Mouse (Mus musculus) megakaryocyte progenitor cell, adult 5-6 weeks (primary cell): ENCODE data around the gene Gemin7. TPM values are rescaled to one million over a fixed set of nuclear protein-coding genes. Genes with fewer than 3 reads are reported as not detected.

Source experiments
- ATAC-seq: replicated peaks from 2 replicates; pipeline ENCODE4 v1.8.0; 2016; ENCODE audit warnings: mild to moderate bottlenecking, moderate TSS enrichment, inconsistent platforms; ENCODE audit not compliant: poor library complexity
- total RNA-seq, 2 experiments: library from RNA; stranded (forward) in 1 of 2; stranded (reverse) in 1 of 2; fragments of 157-497, 149-512 nt in 1 of 2; fragments of 200-1000 nt in 1 of 2; gene quantifications; 2 replicates each; pipeline versions ENCODE4 v1.2.3 to v1.2.4; 2015 to 2017

Gemin7 gene
- total RNA-seq, 2 experiments from 2014 or later, result 33.5 to 73.4 TPM

DNA sequence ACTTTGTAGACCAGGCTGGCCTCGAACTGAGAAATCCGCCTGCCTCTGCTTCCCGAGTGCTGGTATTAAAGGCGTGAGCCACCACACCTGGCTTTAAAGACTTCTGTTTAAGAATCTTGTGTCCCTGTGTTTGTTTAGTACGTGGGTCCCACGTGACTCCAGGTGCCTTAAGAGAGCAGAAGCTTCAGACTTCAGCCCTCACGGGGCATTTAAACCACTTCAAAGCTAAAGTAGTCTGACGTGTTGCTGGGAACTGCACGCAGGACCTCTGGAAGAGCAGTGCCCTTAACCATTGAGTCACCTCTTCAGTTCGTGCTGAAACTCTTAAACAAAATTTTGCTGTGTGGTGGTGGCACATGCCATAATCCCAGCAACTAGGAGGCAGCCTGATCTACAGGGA is 28.0 kb downstream of the Gemin7 start:
- no peak for ATAC-seq

DNA sequence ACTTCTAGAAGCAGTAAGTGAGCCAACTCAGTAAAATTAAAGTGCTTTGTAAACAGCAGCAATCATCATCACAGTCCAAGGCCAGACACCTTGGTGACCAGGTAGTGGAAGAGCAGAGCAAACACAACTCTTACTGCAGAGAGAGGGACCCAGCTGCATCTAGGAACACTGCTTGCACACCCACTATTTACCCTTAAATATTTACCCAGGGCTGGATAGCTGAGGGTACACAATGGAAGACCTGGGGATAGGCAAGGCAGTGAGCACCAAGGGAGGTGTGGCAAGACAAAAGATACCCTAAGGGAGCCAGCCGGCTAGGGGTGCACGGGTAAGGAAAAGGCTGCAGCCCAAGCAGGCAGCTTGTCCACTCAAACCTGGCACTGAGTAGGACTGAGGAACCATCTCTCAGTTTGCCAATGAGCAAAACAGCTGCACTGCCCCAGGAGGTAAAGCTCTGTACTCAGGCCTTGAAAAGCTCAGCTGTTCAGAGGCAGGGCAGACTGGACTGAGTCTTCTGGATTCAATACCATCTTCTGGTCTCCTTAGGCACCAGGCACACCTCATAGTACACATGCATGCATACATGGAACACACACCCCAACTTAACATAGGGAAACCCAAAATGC is 29.9 kb downstream of the Gemin7 start:
- no peak for ATAC-seq

DNA sequence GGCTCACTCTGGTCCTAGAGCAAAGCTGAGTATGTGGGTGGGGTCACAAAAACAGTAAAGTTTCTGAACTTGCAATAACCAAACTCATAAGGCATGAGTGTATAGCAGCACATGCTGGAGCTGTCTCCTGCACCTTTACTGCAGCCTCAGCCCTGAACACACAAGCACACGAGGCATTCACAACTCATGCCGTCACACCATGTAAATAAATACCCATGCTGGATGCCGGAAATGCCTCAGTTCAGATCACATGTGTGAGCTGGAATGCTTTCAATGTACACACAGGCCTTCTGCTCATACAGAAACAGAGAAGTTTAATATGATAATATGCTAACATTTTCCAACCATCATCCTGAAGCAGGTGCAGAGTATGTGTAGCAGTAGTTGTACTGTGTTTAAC is 31.4 kb downstream of the Gemin7 start:
- ATAC-seq, result no peak

DNA sequence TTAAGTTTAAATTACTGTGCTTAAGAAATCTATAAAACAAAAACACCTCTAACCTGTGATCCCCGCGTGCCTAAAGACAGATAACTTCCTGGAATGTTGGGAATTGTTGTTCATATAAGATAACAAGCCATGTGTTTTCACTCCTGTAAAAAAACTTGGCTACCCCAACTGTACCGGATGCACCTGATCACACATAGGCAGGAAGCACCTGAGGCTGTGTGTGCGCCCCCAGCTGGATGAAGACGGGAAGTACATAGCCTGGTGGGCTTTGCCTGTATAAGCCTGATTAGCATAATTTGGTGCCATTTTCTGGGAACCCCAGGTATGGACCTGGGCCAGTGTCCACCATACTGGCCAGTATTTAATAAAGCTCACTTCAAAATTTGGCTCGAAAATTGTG is 33.8 kb downstream of the Gemin7 start:
- peak; percentile 81 for ATAC-seq

DNA sequence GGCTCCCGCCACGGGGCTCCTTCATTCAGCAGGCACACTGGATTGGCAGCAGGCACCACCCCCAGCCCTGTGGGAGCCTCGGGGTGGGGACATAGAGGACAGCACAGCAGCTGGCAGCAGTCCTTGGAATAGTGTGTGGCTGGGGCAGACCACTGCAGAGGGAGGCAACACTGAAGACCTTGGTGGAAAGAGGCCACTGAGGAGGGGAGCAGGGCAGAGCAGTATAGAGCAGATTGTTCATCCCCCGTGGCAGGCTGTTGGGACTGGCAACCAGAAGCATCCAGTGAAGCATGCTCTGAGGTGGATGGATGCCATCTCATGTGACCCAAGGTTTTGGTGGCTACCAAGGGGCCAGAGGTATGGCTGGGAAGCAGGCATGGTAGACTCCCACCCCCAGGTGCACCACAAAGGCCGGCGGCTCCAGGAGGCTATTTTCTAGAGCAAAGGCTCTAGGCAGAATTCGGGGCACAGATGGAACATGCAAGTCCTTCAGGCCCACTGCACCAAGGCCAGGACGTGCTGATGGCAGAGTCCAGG is 35.2 kb downstream of the Gemin7 start:
- ATAC-seq, result no peak

DNA sequence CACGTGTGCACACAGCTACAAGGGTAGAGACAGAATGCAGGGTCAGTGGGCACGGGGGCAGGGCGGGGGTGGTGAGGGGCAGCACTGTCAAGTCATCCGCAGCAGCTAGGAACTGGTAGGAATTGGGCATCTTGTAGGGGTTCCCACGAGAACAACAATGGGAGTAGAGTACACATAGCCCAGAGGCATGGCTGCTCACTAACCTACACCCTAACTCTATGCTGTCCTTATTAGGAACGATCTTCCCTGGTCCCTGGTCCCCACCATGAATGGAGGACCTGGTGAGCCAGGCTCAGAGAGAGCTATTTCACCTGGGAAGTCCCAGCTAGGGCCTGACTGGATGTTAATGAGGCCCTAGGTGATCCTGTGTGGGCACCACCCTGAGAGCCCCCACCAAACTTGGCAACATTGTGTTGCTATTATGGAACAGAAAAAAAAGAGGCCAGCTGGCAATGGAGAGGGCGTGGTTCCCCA is 35.7 kb downstream of the Gemin7 start:
- no peak for ATAC-seq

DNA sequence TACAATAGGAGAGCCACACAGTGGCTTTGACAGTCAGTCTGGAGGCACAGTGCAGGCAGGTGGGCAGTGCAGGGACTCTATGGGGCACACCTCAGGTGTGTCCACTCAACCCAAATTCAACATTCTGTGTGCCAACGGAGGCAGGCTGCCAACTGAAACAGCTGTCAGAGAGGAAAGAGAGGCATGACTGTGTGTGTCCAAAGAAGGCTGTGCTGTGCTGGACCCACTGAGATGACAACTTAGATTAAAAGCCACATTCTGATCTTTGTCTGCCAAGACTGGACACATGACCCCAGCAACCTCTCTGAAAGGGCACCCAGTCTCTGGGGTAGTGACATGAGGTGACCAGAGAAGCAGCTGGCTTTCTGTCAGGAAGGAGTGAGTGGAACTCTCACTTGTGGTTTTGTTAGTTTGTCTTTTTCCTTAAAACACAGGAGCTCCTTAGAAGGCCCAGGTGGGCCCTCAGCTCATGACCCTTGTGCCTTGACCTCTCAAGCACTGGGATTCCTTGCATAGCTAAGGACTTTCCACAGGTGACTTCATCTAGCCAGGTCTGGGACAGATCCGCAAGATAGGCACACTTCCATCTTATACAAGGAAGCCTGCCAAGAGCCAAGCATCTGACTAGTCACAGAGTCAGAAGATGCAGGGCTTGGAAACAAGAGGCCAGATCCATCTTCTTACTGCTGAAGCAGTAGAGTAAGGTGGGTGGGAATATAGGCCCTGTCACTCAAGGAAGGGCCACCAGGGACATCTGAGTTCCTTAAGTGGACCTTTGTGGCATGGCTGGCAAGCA is 36.4 kb downstream of the Gemin7 start:
- ATAC-seq, result no peak

DNA sequence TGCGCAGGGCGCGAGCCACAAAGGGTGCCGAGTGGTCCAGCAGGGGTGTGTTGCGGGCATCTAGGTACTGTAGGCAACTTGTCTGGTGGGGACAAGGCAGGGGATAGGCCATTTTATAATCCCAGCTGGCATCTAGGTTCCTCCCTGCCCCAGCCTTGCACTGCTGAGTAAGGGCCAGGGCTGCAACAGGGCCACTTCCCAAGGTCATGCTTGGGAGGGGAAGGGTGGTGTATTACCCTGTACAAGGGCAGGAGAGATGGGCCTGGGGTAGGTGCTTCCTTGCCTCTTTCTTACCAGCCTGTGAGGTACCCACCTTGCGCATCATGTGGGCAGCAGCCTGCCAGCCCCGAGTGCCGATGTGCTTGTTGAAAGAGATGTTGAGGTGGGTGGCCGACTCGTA is 42.7 kb downstream of the Gemin7 start:
- ATAC-seq, result no peak

DNA sequence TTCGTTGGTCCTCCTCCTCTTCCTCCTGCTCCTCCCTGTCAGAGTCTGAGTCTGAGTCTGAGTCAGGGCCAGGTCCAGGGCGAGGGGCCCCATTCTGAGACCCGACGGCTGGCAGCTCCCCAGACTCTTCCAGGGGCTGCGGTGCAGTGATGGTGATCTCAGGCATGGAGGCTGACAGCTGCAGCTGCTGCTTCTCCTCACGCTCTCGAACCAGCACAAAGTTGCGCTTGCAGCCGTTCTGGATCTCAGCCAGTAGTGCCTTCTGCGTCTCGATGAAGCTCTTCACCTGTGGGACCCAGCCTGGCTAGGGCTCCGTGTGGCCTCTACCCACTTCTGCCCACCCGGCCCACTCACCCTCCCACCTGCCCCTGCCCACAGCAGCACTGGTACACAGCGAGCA is 45.2 kb downstream of the Gemin7 start:
- no peak for ATAC-seq

DNA sequence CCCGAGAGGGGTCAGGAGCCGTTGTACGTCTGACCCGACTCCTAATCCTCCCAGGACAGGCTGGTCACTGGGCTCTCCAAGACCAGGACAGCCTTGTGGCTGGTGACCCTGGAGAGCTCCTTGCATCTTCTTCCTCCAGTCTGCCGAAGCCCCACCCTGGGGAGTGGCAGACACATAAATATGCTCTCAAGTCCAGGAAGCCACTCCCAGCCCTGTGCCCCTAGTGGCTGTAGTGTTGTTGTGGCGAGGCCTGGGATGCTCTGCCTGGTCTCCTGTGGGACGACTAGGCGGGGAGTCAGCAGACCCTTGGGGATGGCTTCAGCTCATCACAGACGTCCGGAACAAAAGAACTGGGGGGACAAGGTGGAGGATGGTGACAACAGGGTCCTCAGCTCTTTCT is 46.3 kb downstream of the Gemin7 start:
- peak; percentile 81 for ATAC-seq

DNA sequence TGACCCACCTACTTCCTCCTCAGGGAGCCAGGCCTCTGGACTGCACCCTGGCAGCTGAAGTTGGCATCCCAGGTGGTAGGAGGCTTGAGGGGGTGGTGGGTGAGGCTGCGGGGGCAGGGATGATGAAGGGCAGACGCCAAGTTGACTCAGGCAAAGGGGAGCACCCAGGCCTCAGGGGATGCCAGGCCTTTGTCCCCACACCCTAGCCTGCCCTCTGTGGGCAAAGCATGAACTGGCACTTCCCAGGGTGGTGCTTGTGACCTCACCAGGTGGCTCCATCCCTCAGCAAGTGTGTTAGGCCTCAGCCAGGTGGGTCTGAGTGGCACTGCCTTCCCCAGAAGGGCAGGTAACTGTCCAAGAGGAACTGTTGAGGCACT is 52.3 kb downstream of the Gemin7 start:
- ATAC-seq, result 0 out of 2 replicates have a peak, but pooled peaks have one; percentile 9

DNA sequence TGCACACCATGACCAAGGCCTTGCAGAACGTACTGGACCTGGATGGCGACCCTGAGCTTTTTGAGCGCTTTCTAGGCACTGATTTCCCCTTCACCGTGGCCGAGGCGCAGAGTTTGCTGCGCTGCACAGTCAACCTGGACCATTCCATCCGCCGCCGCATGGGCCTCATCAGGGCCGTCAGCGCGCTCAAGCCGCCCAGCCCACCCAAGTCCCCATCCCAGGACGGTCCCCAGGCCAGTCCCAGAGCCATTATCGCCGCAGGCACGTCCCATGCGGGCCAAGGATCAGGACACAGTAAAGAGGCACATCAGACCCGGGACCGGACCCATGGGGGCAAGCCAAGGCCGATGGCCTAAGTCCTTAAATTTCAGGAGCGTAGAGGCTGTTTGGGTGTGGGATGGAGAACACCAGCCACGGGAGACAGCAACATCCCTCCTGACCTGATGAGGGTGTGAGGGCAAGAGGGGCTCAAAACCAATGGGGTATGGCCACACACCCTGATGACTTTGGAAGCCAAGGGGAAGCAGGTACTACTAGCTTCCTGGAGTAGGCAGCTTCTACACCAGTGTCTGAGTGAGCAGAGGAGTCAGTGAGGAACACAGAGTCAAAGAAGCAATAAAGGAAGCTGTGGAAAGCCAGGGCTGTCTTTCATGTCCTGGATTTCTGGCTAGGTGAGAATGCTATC is 52.8 kb downstream of the Gemin7 start:
- no peak for ATAC-seq

DNA sequence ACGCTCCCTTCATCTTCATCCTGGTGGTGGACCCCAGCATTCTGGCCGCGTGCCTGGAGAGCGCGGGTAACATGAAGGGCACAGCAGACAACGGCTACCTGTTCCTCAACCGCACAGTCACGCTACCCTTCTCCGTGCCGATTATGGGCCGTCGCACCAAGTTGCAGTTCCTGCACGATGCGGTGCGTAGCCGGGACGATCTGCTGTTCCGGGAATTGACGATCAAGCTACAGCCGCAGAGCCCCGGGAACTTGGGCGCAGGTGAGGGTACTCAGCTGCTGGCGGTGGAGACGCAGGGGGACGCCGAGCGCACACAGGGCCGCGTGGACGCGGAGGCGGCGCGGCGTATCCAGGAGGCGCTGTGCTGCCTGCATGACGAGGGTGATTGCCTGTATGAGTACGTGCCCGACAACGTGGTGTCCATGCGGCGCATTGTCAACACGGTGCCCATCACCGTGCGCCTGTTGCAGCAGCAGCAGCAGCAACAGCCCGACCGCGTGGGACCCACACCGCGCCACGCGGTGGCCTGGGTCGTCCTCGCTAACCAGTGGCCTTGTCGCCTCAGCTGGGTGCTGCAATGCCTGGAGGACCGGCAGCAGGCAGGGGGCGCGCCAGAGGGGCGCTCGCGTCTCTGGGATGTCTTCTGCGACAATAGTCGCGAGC is 53.5 kb downstream of the Gemin7 start:
- ATAC-seq, result peak; percentile 52

DNA sequence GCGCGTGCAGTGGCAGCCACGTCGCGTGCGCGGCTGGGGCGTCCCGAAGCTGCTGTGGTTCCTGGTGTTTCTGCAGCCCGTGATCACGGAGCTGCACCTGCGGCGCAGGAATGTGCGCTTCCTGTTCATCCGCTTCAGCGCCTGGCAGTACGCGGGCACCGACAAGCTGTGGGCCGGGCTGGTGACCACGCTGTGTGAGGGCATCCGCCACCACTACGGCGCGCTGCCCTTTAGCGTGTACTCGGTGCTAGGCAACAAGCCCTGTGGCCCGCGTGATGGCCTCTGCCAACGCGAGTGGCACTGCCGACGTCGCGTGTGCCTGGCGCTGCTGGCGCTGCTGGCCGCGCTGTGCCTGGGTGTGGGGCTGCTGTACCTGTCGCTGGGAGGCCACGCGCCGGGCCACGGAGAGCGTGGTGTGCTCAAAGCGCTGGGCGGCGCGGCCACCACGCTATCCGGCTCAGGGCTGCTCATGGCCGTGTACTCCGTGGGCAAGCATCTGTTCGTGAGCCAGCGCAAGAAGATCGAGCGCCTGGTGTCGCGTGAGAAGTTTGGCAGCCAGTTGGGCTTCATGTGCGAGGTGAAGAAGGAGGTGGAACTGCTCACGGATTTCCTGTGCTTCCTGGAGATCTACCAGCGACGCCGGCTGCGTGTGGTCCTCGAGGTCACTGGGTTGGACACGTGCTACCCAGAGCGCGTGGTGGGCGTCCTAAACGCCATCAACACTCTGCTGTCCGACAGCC is 54.2 kb downstream of the Gemin7 start:
- ATAC-seq, result no peak; the same call in 1 of the 2 replicates

DNA sequence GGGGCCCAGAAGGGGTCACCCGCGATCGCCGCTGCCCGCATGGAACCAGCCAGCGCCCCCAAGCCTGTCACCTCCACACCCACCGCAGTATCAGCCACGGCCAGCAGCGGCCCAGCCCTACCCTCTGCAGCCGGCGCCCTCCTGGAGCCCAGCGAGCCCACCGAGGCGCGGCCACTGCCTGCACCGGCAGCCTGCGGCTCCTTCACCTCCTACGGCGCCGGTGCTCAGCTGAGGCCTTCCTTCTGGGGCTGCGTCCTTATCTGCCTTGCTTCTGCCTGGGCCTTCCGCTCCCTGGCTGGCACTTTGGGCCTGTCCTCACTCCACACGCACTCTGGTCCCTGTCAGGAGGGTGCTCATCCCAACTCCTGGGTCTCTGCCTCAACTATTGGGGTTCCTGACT is 57.4 kb downstream of the Gemin7 start:
- ATAC-seq, result peak; percentile 28

DNA sequence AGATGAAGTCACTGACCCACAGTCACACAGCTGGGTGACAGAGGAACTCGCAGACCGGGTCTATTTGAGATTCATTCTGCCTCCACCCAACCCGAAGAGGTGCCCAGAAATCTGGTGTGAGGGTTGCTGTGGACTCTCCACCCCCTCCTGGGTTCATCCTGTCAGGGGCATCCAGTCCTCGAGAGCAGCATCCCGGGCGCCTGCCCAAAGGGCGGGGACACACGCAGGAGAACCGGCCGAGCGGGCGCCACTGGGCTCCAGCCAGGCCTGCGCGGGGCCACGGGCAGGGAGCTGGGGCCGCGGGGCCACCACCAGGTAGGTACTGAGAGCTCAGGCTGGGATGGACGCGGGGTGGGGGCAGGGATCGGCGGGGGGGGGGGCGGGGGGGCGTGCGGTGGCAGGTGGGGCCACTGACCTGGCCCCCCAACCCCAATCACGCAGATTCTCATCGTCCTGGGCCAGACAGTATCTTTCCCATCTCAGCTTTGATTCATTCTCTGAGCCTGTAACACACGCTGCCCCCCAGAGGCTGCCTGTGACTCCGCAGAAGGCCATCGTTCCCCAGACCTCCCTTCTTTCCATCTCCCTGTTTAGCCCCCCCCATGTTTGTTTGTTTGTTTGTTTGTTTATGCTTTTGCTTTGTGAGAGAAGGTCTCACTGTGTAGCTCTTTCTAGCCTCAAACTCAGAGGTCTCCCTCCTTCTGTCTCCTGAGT is 59.6 kb downstream of the Gemin7 start, which contains the start of gene Nkpd1:
TSS of gene Nkpd1 (plus strand) at position 187 of the 714 bp plus-strand sequence.
- 0 out of 2 replicates have a peak, but pooled peaks have one; percentile 30 for ATAC-seq
